Mouse (Mus musculus) liver, embryonic 14.5 days (tissue): ENCODE results near the gene Krtap1-5.
"Not testable (repeated sequence)": the region's sequence is repeated elsewhere in the genome, so short reads cannot be mapped to it uniquely, and the experiment has no call there.

Experiments
- CTCF ChIP-seq: IDR thresholded peaks from 2 replicates; pipeline ENCODE4 v1.5.1; 2016; ENCODE audit warnings: antibody characterized with exemption, low read depth, control low read depth
- EP300 ChIP-seq: IDR thresholded peaks from 2 replicates; pipeline ENCODE4 v1.6.1; 2016; ENCODE audit warnings: antibody characterized with exemption, low read depth

DNA sequence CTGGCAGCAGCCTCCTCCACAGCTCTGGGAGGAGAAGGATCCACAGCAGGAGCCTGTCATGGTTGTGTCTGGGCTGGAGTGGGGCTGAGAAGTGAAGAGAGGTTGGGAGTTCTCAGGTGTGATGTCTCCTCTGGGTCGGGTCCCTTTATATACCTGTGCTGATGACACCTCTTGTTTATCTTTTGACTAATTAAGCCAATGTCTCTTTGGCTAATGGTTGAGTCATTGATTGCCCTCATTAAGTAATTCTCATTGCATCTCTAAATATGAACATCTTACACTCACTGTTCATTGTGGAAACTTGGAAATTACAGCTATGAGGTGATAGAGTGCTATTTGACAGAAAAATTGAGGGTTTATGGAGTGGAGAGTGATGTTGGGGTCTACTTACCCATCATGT, 22.4 kb upstream of the Krtap1-5 start, which contains the start of gene Gm11938:
- not testable (repeated sequence) for TF ChIP-seq CTCF, EP300
